Mouse (Mus musculus) spleen, postnatal 0 days (tissue): ENCODE data around the gene Cct3. TPM values are rescaled to one million over a fixed set of nuclear protein-coding genes. Genes with fewer than 3 reads are reported as not detected.

ENCODE experiments used
- polyA plus RNA-seq: library from polyadenylated mRNA; unstranded; fragments of >200 nt; fragmentation: Nextera tagmentation; extraction: Ambion mirVana; gene quantifications from 2 replicates; pipeline ENCODE4 v1.2.1, GENCODE M21; 2015

The Cct3 gene
- polyA plus RNA-seq: 250 and 259 TPM in 2 replicates

GRCm38 (mm10) chr3:88296561-88297318, at the start of gene Cct3, which contains the start of gene Tsacc:
TSS of gene Cct3 (plus strand) at chr3:88297116.
TSS of gene Tsacc (minus strand) at chr3:88296999.

GRCm38 (mm10) chr3:88254268-88254926, 42.5 kb upstream of the Cct3 start, which contains the start of gene Rhbg:
TSS of gene Rhbg (minus strand) at chr3:88254709.

GRCm38 (mm10) chr3:88287110-88287509, 9.8 kb upstream of the Cct3 start, which contains the start of gene Gm38392:
TSS of gene Gm38392 (minus strand) at chr3:88287210.

GRCm38 (mm10) chr3:88324951-88325405, 28.1 kb downstream of the Cct3 start, which contains the start of gene Glmp:
TSS of gene Glmp (plus strand) at chr3:88325023.

GRCm38 (mm10) chr3:88336058-88337013, 39.4 kb downstream of the Cct3 start, which contains the start of the genes Tmem79 and Smg5:
TSS of gene Tmem79 (minus strand) at chr3:88336148.
TSS of gene Smg5 (plus strand) at chr3:88336260.

GRCm38 (mm10) chr3:88364337-88364736, 67.4 kb downstream of the Cct3 start, which contains the start of gene Paqr6:
TSS of gene Paqr6 (plus strand) at chr3:88364584.

Other genes with a start within 250 kb of the Cct3 start
- 54.5 and 63.5 TPM in 2 replicates for gene Naxe, start 238.6 kb upstream of the Cct3 start, polyA plus RNA-seq
- not detected in 2 replicates for gene Ttc24, start 218.8 kb upstream of the Cct3 start, polyA plus RNA-seq
- 8.6 and 9.2 TPM in 2 replicates for gene Iqgap3, start 215.1 kb upstream of the Cct3 start, polyA plus RNA-seq
- gene Mef2d, start 154.7 kb upstream of the Cct3 start, polyA plus RNA-seq: 11.0 and 13.3 TPM in 2 replicates
- gene Rhbg, start 42.4 kb upstream of the Cct3 start, polyA plus RNA-seq: 0.12 TPM in 1 of 2 replicates, not detected in the other
- 0.11 TPM in 1 of 2 replicates, not detected in the other for gene Gm38392, start 9.9 kb upstream of the Cct3 start, polyA plus RNA-seq
- 6.8 and 8.8 TPM in 2 replicates for gene Tsacc, start 117 bp upstream of the Cct3 start, polyA plus RNA-seq
- 110 and 123 TPM in 2 replicates for gene Glmp, start 27.9 kb downstream of the Cct3 start, polyA plus RNA-seq
- gene Tmem79, start 39.0 kb downstream of the Cct3 start, polyA plus RNA-seq: 1.7 and 2.1 TPM in 2 replicates
- 23.4 and 27.3 TPM in 2 replicates for gene Smg5, start 39.1 kb downstream of the Cct3 start, polyA plus RNA-seq
- 9.5 and 10.4 TPM in 2 replicates for gene Paqr6, start 67.5 kb downstream of the Cct3 start, polyA plus RNA-seq
- not detected in 2 replicates for gene Bglap3, start 75.6 kb downstream of the Cct3 start, polyA plus RNA-seq
- gene Bglap2, start 81.6 kb downstream of the Cct3 start, polyA plus RNA-seq: not detected in 2 replicates
- gene Bglap, start 87.3 kb downstream of the Cct3 start, polyA plus RNA-seq: 0.50 and 0.57 TPM in 2 replicates
- gene Pmf1, start 113.2 kb downstream of the Cct3 start, polyA plus RNA-seq: 130 and 143 TPM in 2 replicates
- 11.0 and 12.1 TPM in 2 replicates for gene Slc25a44, start 128.0 kb downstream of the Cct3 start, polyA plus RNA-seq
- 15.6 and 16.4 TPM in 2 replicates for gene Sema4a, start 164.1 kb downstream of the Cct3 start, polyA plus RNA-seq
- 161 and 176 TPM in 2 replicates for gene Lmna, start 212.8 kb downstream of the Cct3 start, polyA plus RNA-seq
- 2.4 and 3.2 TPM in 2 replicates for gene Mex3a, start 235.3 kb downstream of the Cct3 start, polyA plus RNA-seq